Mouse (Mus musculus): Measurements from ENCODE around the gene C2cd3. TPM values are rescaled to one million over a fixed set of nuclear protein-coding genes. Genes with fewer than 3 reads are reported as not detected.
A peak's percentile ranks its signal among the peaks of the same experiment; 100 is the strongest.

The C2cd3 gene
- 18.0 and 19.6 TPM in 2 replicates for polyA plus RNA-seq (2012; rRNA removed)

- WGBS = under 1% methylated on average over 54 of the region's 54 CpGs
- peak within 1 kb of the TSS; percentile 75 for H3K4me3 ChIP-seq (replicated peaks; ENCODE audit: insufficient read depth, low read depth, low read length)
- peaks cover 3% of the 10 kb centered on the region; the same call in 1 of the 2 replicates for H3K4me1 ChIP-seq (ENCODE audit: control insufficient read depth, insufficient read depth, low read length)
- peak; percentile 26; the same call in 1 of the 2 replicates for TF ChIP-seq CTCF (IDR thresholded peaks at IDR 0.05; ENCODE audit: borderline replicate concordance, insufficient read depth, low read depth, low read length)
- TF ChIP-seq POLR2A (IDR thresholded peaks at IDR 0.05; ENCODE audit: borderline replicate concordance, insufficient read depth, low read length) = peak; percentile 95
- DNase-seq = peak; percentile 99 to 100
- no peaks in the 10 kb centered on the region for H3K27me3 ChIP-seq (ENCODE audit: control insufficient read depth, insufficient read depth, low read length)
- H3K27ac ChIP-seq (ENCODE audit: insufficient read depth, low read length) = peak within 1 kb of the TSS; percentile 78
Measured at GRCm38 (mm10) chr7:100371495-100372451, at the start of gene C2cd3, which contains the start of gene Ppme1. TSS of gene C2cd3 (plus strand) at chr7:100372233. TSS of gene Ppme1 (minus strand) at chr7:100372307.

GRCm38 (mm10) chr7:100323721-100324120 lies 48.3 kb upstream of the C2cd3 start:
- no peak overlapping the region for H3K27ac ChIP-seq (ENCODE audit: insufficient read depth, low read length)
- no peaks in the 10 kb centered on the region for H3K27me3 ChIP-seq (ENCODE audit: control insufficient read depth, insufficient read depth, low read length)
- TF ChIP-seq POLR2A (IDR thresholded peaks at IDR 0.05; ENCODE audit: borderline replicate concordance, insufficient read depth, low read length) (no peak), CTCF (IDR thresholded peaks at IDR 0.05; ENCODE audit: borderline replicate concordance, insufficient read depth, low read depth, low read length) (no peak)
- 38% methylated on average over 3 of the region's 3 CpGs for WGBS
- no peak for DNase-seq
- H3K4me3 ChIP-seq (replicated peaks; ENCODE audit: insufficient read depth, low read depth, low read length) = no peak overlapping the region
- no peaks in the 10 kb centered on the region for H3K4me1 ChIP-seq (ENCODE audit: control insufficient read depth, insufficient read depth, low read length)

DNA sequence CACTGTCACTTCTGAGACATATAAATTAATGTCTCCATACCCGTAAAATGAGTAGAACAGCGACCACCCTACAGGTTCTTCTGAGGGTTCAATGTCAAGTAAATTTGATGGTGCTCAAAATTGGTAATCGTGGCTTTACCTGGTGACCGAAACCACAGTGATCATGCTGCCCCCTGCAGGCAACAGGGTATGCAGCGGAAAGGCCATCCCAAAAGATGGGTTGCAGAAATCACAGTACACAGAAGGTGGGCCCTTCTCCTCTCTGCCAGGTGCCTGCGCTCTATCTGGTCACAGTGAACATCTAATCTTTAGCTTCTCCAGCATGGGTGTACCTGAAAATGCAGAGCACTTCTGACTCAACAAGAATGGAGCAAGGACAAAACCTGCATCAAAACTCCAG lies 46.6 kb upstream of the C2cd3 start:
- Histone ChIP-seq H3K4me3 (replicated peaks; ENCODE audit: insufficient read depth, low read depth, low read length) (no peak overlapping the region), H3K4me1 (ENCODE audit: control insufficient read depth, insufficient read depth, low read length) (no peaks in the 10 kb centered on the region), H3K27me3 (ENCODE audit: control insufficient read depth, insufficient read depth, low read length) (no peaks in the 10 kb centered on the region), H3K27ac (ENCODE audit: insufficient read depth, low read length) (no peak overlapping the region)
- TF ChIP-seq POLR2A (IDR thresholded peaks at IDR 0.05; ENCODE audit: borderline replicate concordance, insufficient read depth, low read length) (no peak), CTCF (IDR thresholded peaks at IDR 0.05; ENCODE audit: borderline replicate concordance, insufficient read depth, low read depth, low read length) (peak; percentile 56; the same call in 1 of the 2 replicates)
- 62% methylated on average over 6 of the region's 6 CpGs for WGBS
- peak; percentile 15 to 36 for DNase-seq

- 82% methylated on average over 7 of the region's 7 CpGs for WGBS
- Histone ChIP-seq H3K4me3 (replicated peaks; ENCODE audit: insufficient read depth, low read depth, low read length) (no peak overlapping the region), H3K27ac (ENCODE audit: insufficient read depth, low read length) (no peak overlapping the region), H3K4me1 (ENCODE audit: control insufficient read depth, insufficient read depth, low read length) (no peaks in the 10 kb centered on the region), H3K27me3 (ENCODE audit: control insufficient read depth, insufficient read depth, low read length) (no peaks in the 10 kb centered on the region)
- no peak for DNase-seq
- no peak for TF ChIP-seq CTCF (IDR thresholded peaks at IDR 0.05; ENCODE audit: borderline replicate concordance, insufficient read depth, low read depth, low read length)
- TF ChIP-seq POLR2A (IDR thresholded peaks at IDR 0.05; ENCODE audit: borderline replicate concordance, insufficient read depth, low read length) = no peak
Measured at GRCm38 (mm10) chr7:100327514-100327913, 44.5 kb upstream of the C2cd3 start.

- no peak for DNase-seq
- TF ChIP-seq POLR2A (IDR thresholded peaks at IDR 0.05; ENCODE audit: borderline replicate concordance, insufficient read depth, low read length) = no peak
- no peak for TF ChIP-seq CTCF (IDR thresholded peaks at IDR 0.05; ENCODE audit: borderline replicate concordance, insufficient read depth, low read depth, low read length)
- H3K27me3 ChIP-seq (ENCODE audit: control insufficient read depth, insufficient read depth, low read length) = no peaks in the 10 kb centered on the region
- H3K27ac ChIP-seq (ENCODE audit: insufficient read depth, low read length) = no peak overlapping the region
- H3K4me3 ChIP-seq (replicated peaks; ENCODE audit: insufficient read depth, low read depth, low read length) = no peak overlapping the region
- H3K4me1 ChIP-seq (ENCODE audit: control insufficient read depth, insufficient read depth, low read length) = no peaks in the 10 kb centered on the region
- 88% methylated on average over 4 of the region's 4 CpGs for WGBS
Measured at GRCm38 (mm10) chr7:100328636-100329035, 43.4 kb upstream of the C2cd3 start.

DNA sequence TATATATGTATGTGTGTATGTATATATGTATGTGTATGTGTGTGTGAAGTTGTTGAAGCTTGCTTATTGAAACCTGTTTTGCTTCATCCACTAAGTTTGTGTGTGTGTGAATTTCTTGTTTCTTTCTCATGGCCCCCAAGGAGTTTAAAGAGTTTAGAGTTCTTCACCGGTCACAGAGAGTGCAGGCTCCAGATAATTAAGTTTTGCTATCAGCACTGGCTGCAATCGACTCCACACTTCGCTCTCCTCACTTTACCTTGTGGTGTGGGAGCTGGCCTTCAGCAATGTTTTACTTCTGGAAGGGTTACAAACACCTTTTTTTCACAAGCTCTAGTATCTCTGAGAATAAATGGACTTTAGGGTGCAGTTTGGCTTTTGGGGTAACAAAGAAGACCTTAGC lies 40.8 kb upstream of the C2cd3 start:
- TF ChIP-seq CTCF (IDR thresholded peaks at IDR 0.05; ENCODE audit: borderline replicate concordance, insufficient read depth, low read depth, low read length) (no peak), POLR2A (IDR thresholded peaks at IDR 0.05; ENCODE audit: borderline replicate concordance, insufficient read depth, low read length) (no peak)
- DNase-seq = no peak
- Histone ChIP-seq H3K27me3 (ENCODE audit: control insufficient read depth, insufficient read depth, low read length) (no peaks in the 10 kb centered on the region), H3K27ac (ENCODE audit: insufficient read depth, low read length) (no peak overlapping the region), H3K4me1 (ENCODE audit: control insufficient read depth, insufficient read depth, low read length) (no peaks in the 10 kb centered on the region), H3K4me3 (replicated peaks; ENCODE audit: insufficient read depth, low read depth, low read length) (no peak overlapping the region)
- WGBS = 98% methylated on average over 3 of the region's 3 CpGs

DNA sequence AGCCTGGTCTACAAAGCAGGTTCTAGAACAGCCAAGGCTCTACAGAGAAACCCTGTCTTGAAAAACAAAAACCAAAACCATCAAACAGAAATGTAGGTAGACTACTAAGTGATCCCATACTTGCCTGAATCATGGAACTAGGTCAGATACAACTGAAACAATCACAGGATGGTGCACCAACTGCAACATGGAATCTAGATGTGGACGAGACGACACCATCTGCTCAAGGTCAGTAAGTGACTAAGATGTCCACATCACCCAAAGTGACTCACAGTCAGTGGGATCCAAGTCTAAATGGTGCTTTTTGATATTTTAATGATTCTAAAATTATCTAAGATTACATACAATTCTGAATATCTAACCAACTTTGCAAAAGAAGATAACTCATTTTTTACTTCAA lies 36.1 kb upstream of the C2cd3 start:
- no peak for TF ChIP-seq CTCF (IDR thresholded peaks at IDR 0.05; ENCODE audit: borderline replicate concordance, insufficient read depth, low read depth, low read length)
- TF ChIP-seq POLR2A (IDR thresholded peaks at IDR 0.05; ENCODE audit: borderline replicate concordance, insufficient read depth, low read length) = no peak
- 59% methylated on average over 2 of the region's 2 CpGs for WGBS
- Histone ChIP-seq H3K4me3 (replicated peaks; ENCODE audit: insufficient read depth, low read depth, low read length) (no peak overlapping the region), H3K4me1 (ENCODE audit: control insufficient read depth, insufficient read depth, low read length) (no peaks in the 10 kb centered on the region), H3K27me3 (ENCODE audit: control insufficient read depth, insufficient read depth, low read length) (no peaks in the 10 kb centered on the region), H3K27ac (ENCODE audit: insufficient read depth, low read length) (no peak overlapping the region)
- DNase-seq = no peak

GRCm38 (mm10) chr7:100354984-100355383 lies 17.0 kb upstream of the C2cd3 start:
- no peak for DNase-seq
- no peak overlapping the region for H3K27ac ChIP-seq (ENCODE audit: insufficient read depth, low read length)
- 77% methylated on average over 4 of the region's 4 CpGs for WGBS

More at GRCm38 (mm10) chr7:100354984-100355383, 17.0 kb upstream of the C2cd3 start:
- no peak for TF ChIP-seq CTCF (IDR thresholded peaks at IDR 0.05; ENCODE audit: borderline replicate concordance, insufficient read depth, low read depth, low read length)
- TF ChIP-seq POLR2A (IDR thresholded peaks at IDR 0.05; ENCODE audit: borderline replicate concordance, insufficient read depth, low read length) = no peak
- Histone ChIP-seq H3K4me3 (replicated peaks; ENCODE audit: insufficient read depth, low read depth, low read length) (no peak overlapping the region), H3K4me1 (ENCODE audit: control insufficient read depth, insufficient read depth, low read length) (no peaks in the 10 kb centered on the region), H3K27me3 (ENCODE audit: control insufficient read depth, insufficient read depth, low read length) (no peaks in the 10 kb centered on the region)
